Mouse (Mus musculus) E14TG2a.4 (cell line): ENCODE measurements around the gene Pax7.

ENCODE experiments used
- H3K27me3 ChIP-seq: 2 replicates; pipeline ENCODE4 v1.6.1; 2014; ENCODE audit warnings: low read length, control low read depth; ENCODE audit not compliant: insufficient read depth
- H3K36me3 ChIP-seq: 2 replicates; pipeline ENCODE4 v1.6.1; 2014; ENCODE audit warnings: low read length, control low read depth; ENCODE audit not compliant: insufficient read depth
- H3K4me1 ChIP-seq: replicated peaks from 2 replicates; pipeline ENCODE4 v1.6.1; 2014; ENCODE audit warnings: low read depth, low read length, control low read depth
- H3K4me3 ChIP-seq: replicated peaks from 2 replicates; pipeline ENCODE4 v1.5.1; 2014; ENCODE audit warnings: mild to moderate bottlenecking, low read length
- H3K9me3 ChIP-seq: 2 replicates; pipeline ENCODE4 v1.6.1; 2014; ENCODE audit warnings: low read length, control low read depth
- CTCF ChIP-seq: conservative IDR thresholded peaks from 2 replicates; pipeline ENCODE4 v1.5.1; 2014; ENCODE audit warnings: low read length
- NANOG ChIP-seq: IDR thresholded peaks from 2 replicates; pipeline ENCODE4 v1.6.1; 2014; ENCODE audit warnings: borderline replicate concordance, low read length, mixed read lengths
- POU5F1 ChIP-seq: IDR thresholded peaks from 2 replicates; pipeline ENCODE4 v1.6.1; 2014; ENCODE audit warnings: low read length, borderline replicate concordance

The Pax7 gene

DNA sequence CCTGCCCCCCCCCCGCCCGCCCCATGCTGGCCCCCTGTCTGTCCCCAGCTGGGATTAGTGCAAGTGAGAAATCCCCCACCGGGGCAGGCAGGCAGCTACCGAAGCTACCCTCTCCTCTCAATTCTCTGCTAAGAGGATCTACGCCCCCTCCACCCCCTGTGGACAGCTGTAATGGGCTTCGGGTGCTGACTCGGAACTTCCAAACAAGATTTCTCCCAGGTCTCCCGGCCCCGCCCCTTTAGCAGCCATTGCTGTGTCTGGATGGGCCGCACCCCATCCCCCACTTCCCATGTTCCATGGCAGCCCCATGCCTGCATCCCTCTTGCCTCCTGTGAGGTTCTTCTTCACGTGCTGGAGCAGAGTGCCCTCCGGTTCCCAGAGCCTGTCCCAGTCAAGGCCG is 76.4 kb downstream of the Pax7 start:
- H3K27me3 ChIP-seq, result peaks cover 34% of the 10 kb centered on the region
- no peaks in the 10 kb centered on the region for H3K9me3 ChIP-seq
- TF ChIP-seq NANOG (no peak), POU5F1 (no peak), CTCF (no peak)
- no peaks in the 10 kb centered on the region for H3K36me3 ChIP-seq
- peaks cover 55% of the 10 kb centered on the region for H3K4me1 ChIP-seq
- no peak overlapping the region for H3K4me3 ChIP-seq

DNA sequence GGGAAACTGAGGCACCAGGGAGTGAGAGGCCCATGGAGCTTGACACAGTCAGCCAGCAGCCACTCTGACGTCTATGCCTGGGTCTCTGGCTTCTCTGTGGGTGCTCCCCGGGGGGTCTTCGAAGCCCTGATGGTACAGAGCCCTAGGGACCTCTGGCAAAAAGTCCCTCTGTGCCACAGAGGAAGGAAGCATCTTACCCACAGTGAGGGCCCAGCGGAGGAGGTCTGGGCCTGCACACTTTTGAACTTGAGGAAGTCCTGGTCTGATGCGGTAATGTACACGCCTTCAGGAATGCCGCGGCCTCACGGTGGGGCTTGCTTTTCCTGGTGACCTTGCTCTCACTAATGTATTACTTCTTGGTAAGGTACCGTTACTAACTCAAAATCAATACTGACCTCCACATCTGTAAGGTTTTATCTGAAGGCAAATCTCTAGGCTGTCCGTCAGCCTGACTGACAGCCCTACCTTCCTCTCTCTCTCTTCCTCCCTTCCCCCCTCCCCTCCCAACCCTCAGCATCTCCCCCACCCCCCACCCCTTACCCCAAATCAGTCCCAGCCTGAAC is 79.1 kb downstream of the Pax7 start:
- no peaks in the 10 kb centered on the region for H3K9me3 ChIP-seq
- peaks cover 47% of the 10 kb centered on the region for H3K4me1 ChIP-seq
- TF ChIP-seq NANOG (no peak), CTCF (no peak)
- no peaks in the 10 kb centered on the region for H3K36me3 ChIP-seq
- no peak overlapping the region for H3K4me3 ChIP-seq
- H3K27me3 ChIP-seq, result peaks cover 43% of the 10 kb centered on the region

DNA sequence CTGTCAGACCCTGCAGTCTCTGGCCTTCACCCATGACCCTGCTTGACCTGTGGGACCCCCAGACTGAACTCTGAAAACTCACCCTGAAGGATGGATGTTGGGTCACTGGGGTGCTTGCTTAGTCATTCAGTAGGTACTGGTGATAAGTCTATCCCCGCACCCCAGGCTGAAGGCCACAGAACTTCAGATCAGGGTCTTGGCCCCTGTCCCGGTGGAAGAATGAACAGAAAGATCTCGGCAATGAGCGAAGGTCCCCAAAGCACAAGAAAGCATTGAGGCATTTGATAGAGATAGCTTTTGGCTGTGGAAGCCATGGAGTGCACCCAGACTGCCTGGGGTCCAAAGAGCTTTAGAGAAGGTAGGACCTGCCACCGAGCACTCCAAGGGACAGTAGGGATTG is 82.4 kb downstream of the Pax7 start:
- TF ChIP-seq CTCF (no peak), POU5F1 (no peak), NANOG (no peak)
- H3K36me3 ChIP-seq, result no peaks in the 10 kb centered on the region
- H3K9me3 ChIP-seq, result no peaks in the 10 kb centered on the region; the same call in 1 of the 2 replicates
- no peak overlapping the region for H3K4me3 ChIP-seq
- peaks cover 42% of the 10 kb centered on the region for H3K4me1 ChIP-seq
- H3K27me3 ChIP-seq, result peaks cover 52% of the 10 kb centered on the region

DNA sequence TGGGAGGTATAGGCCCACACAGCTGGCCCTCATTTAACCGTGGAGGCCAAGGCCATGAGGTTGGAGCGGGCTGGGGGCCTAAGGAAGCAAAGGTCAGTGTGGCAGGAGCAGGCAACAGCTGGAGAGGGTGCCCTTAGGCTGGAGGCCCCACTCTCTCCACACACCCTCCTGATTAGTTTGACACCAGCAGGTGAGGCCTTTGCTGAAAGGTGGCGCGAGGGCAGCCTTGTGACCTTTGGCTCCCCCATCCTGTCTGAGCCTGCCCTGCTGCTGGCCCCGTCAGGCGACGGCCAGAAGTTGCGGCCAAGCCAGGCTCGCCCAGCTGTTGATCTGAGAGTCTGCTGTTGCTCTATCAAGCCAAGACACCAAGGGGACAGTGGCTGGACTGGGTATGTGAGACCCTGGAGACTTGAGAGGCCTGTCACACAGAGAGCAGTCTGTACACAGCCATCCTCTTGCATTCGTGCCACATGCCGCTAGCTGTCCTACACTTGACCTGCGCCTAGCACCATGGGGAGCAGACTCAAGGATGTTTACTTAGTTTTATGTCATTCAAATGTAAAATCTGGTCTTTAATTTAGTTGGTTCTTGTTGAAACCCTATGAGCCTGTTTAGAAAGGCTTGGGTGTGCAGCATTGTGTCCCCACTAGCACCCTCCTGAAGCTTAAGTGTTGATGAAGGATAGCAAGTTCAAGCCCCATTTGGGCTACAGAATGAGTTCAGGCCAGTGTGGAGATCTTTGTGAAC is 86.0 kb downstream of the Pax7 start:
- TF ChIP-seq NANOG, result peak; percentile 50; the same call in 1 of the 2 replicates
- no peak for TF ChIP-seq CTCF
- TF ChIP-seq POU5F1, result no peak
- Histone ChIP-seq H3K4me3 (no peak overlapping the region), H3K4me1 (peaks cover 25% of the 10 kb centered on the region), H3K9me3 (no peaks in the 10 kb centered on the region; the same call in 1 of the 2 replicates), H3K27me3 (peaks cover 46% of the 10 kb centered on the region), H3K36me3 (no peaks in the 10 kb centered on the region)

DNA sequence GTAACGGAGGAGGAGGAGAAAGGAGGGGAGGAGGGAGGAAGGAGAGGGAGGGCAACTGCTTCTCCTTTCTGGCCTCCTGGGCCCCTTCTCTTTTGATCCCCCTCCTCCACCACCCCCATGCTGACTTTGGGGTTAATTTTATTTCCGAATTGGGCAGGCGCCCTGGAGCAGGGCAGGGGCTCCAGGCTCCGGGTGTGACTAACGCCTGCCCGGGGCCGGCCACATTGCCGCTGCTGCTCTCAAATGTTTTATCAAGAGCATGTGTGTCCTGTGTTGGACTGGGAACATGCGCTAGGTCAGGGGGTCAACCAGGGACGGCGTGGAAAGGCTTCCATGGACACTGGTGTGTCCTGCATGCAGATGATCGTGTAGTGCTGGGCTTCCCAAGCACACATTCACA is 87.2 kb downstream of the Pax7 start:
- peaks cover 38% of the 10 kb centered on the region for H3K27me3 ChIP-seq
- peaks cover 25% of the 10 kb centered on the region for H3K4me1 ChIP-seq
- TF ChIP-seq NANOG (no peak), CTCF (no peak)

DNA sequence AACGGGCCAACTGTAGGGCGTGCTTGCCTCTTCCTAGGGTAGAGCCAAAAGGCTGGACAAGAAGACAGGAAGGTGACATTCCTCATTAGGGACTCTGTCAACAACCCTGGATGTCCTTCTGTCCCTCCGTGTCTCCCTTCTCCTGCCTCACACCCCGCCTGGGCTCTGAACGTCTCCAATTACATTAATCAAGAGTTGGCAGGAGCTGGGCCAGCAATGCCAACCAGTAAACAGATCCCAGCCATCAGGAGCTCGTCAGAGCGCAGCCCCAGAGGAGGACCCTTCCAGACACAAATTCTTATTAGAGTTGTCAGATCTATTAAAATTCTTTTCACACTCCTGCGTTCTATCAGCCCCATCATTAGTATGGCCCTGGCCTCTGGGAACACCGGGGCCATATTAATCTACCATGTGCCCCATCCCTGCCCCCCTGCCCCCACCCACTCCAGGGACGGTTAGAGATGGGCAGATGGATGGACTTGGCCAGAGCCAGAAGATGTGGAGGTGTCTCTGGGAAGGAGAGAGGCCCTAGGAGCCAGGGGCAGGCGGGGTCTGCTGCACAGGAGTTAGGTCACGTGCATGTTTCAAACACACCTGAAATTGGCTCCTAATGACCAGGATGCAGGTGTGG is 88.4 kb downstream of the Pax7 start:
- no peak overlapping the region for H3K4me3 ChIP-seq
- H3K27me3 ChIP-seq, result peaks cover 38% of the 10 kb centered on the region
- no peaks in the 10 kb centered on the region; the same call in 1 of the 2 replicates for H3K9me3 ChIP-seq
- no peaks in the 10 kb centered on the region for H3K36me3 ChIP-seq
- TF ChIP-seq POU5F1 (no peak), NANOG (no peak), CTCF (no peak)
- peaks cover 25% of the 10 kb centered on the region for H3K4me1 ChIP-seq

More for the DNA sequence above, 87.2 kb downstream of the Pax7 start:
- Histone ChIP-seq H3K4me3 (no peak overlapping the region), H3K9me3 (no peaks in the 10 kb centered on the region; the same call in 1 of the 2 replicates), H3K36me3 (no peaks in the 10 kb centered on the region)

DNA sequence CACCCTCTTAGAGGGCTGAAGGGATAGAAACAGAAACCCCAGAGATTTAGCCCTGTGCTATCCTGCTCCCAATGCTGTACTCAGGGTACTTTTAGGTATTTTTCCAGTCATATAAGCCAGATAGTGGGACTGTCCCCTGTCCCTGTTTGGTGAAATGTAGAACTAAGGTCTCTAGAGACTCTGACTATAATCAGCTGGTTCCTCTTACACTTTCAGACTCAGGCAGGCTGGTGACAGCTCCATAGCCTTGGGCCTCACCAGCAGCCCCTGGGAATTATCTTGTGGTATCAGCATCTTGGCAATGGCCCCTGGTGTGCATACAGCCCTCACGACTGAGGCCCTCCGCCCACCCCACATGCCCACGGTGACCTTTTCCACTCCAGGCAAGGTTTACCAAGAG is 89.7 kb downstream of the Pax7 start:
- Histone ChIP-seq H3K27me3 (peaks cover 36% of the 10 kb centered on the region), H3K4me3 (no peak overlapping the region), H3K36me3 (no peaks in the 10 kb centered on the region), H3K4me1 (peaks cover 28% of the 10 kb centered on the region), H3K9me3 (no peaks in the 10 kb centered on the region; the same call in 1 of the 2 replicates)
- TF ChIP-seq NANOG (no peak), POU5F1 (no peak), CTCF (no peak)

DNA sequence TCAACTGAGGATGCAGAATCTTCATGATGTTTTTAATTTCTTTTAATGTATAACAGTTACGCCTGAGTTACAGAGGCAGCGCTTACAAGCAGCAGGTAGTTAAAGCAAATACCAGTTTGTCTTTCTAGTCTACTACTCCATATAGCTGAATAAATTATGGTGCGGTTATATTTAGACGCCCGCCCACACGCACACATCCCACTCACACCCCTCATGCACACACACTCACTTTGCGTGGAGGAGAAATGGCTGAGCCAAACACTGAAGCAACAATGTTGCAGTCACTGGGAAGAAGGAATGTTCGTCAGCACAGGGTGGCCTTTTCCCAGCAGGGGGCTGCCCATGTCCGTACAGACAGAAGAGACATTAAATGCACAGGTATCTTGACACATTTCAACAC is 96.3 kb downstream of the Pax7 start:
- peaks cover 13% of the 10 kb centered on the region for H3K4me1 ChIP-seq
- no peak for TF ChIP-seq POU5F1
- no peak for TF ChIP-seq CTCF
- no peak for TF ChIP-seq NANOG

More for the DNA sequence above, 96.3 kb downstream of the Pax7 start:
- Histone ChIP-seq H3K9me3 (no peaks in the 10 kb centered on the region), H3K36me3 (no peaks in the 10 kb centered on the region), H3K27me3 (peaks cover 14% of the 10 kb centered on the region), H3K4me3 (no peak overlapping the region)
